Mouse (Mus musculus) midbrain, embryonic 10.5 days (tissue): Measurements from ENCODE around the gene Gosr1. TPM values are rescaled to one million over a fixed set of nuclear protein-coding genes. Genes with fewer than 3 reads are reported as not detected.
"Not testable (repeated sequence)": the region's sequence is repeated elsewhere in the genome, so short reads cannot be mapped to it uniquely, and the experiment has no call there.

Experiments
- DNase-seq: peaks from one replicate; pipeline ENCODE4 v3.0.0-alpha.2; 2017; ENCODE audit warnings: low spot score
- H3K27ac ChIP-seq: fragments of 300-500 bp; sonication (generic); replicated peaks from 2 replicates; pipeline ENCODE4 v1.5.1; 2016; ENCODE audit warnings: mild to moderate bottlenecking
- H3K27me3 ChIP-seq: fragments of 300-500 bp; sonication (generic); 2 replicates; pipeline ENCODE4 v1.6.1; 2016; ENCODE audit warnings: low read depth, mild to moderate bottlenecking; ENCODE audit not compliant: poor library complexity, severe bottlenecking
- H3K36me3 ChIP-seq: fragments of 300-500 bp; sonication (generic); 2 replicates; pipeline ENCODE4 v1.6.1; 2016; ENCODE audit warnings: mild to moderate bottlenecking, moderate library complexity
- H3K4me1 ChIP-seq: fragments of 300-500 bp; sonication (generic); 2 replicates; pipeline ENCODE4 v1.6.1; 2016
- H3K4me3 ChIP-seq: fragments of 300-500 bp; sonication (generic); 2 replicates; pipeline ENCODE4 v1.5.1; 2016; ENCODE audit warnings: mild to moderate bottlenecking, moderate library complexity
- H3K9me3 ChIP-seq: fragments of 300-500 bp; sonication (generic); replicated peaks from 2 replicates; pipeline ENCODE4 v1.6.1; 2016; ENCODE audit warnings: mild to moderate bottlenecking
- WGBS: fragments of 180-500 bp; shearing (Covaris S2); methylation state at CpG from one replicate; pipeline ENCODE4 v1.1.7; 2016; 5-methylcytosine and 5-hydroxymethylcytosine counted together
- polyA plus RNA-seq: library from polyadenylated mRNA; unstranded; fragments of >200 nt; fragmentation: Nextera tagmentation; extraction: Ambion mirVana; gene quantifications from 2 replicates; pipeline ENCODE4 v1.2.1, GENCODE M21; 2016

Gosr1 gene
- 20.6 and 25.5 TPM in 2 replicates for polyA plus RNA-seq

GRCm38 (mm10) chr11:76763053-76763740 lies at the start of gene Gosr1:
Gene Gosr1, minus strand, starts transcription at chr11:76763579.
- Histone ChIP-seq H3K27ac (peak within 1 kb of the TSS; percentile 91), H3K27me3 (no peaks in the 10 kb centered on the region), H3K4me1 (peaks cover 9% of the 10 kb centered on the region), H3K9me3 (no peaks in the 10 kb centered on the region), H3K4me3 (peak within 1 kb of the TSS; percentile 70), H3K36me3 (peaks cover 30% of the 10 kb centered on the region)
- WGBS: under 1% methylated on average over 28 of the region's 28 CpGs
- DNase-seq: peak; percentile 88

GRCm38 (mm10) chr11:76810706-76811495 lies 47.5 kb upstream of the Gosr1 start:
- DNase-seq: no peak
- 87% methylated on average over 9 of the region's 9 CpGs for WGBS
- H3K4me1 ChIP-seq: no peaks in the 10 kb centered on the region
- no peak overlapping the region for H3K4me3 ChIP-seq
- no peaks in the 10 kb centered on the region for H3K9me3 ChIP-seq
- H3K27ac ChIP-seq: no peak overlapping the region
- no peaks in the 10 kb centered on the region for H3K27me3 ChIP-seq
- H3K36me3 ChIP-seq: peaks cover 51% of the 10 kb centered on the region

- H3K9me3 ChIP-seq: no peaks in the 10 kb centered on the region
- H3K36me3 ChIP-seq: peaks cover 61% of the 10 kb centered on the region
- DNase-seq: no peak
- H3K4me3 ChIP-seq: no peak overlapping the region
- WGBS: 68% methylated on average over 3 of the region's 3 CpGs
- no peak overlapping the region for H3K27ac ChIP-seq
- H3K4me1 ChIP-seq: no peaks in the 10 kb centered on the region
- H3K27me3 ChIP-seq: no peaks in the 10 kb centered on the region
Measured at GRCm38 (mm10) chr11:76809450-76809849, 46.1 kb upstream of the Gosr1 start.

GRCm38 (mm10) chr11:76808550-76808949 lies 45.2 kb upstream of the Gosr1 start:
- Histone ChIP-seq H3K27ac (no peak overlapping the region), H3K27me3 (no peaks in the 10 kb centered on the region), H3K4me1 (no peaks in the 10 kb centered on the region), H3K4me3 (no peak overlapping the region), H3K9me3 (no peaks in the 10 kb centered on the region), H3K36me3 (peaks cover 60% of the 10 kb centered on the region)
- no peak for DNase-seq
- WGBS: 94% methylated on average over 7 of the region's 7 CpGs

GRCm38 (mm10) chr11:76807007-76807679 lies 43.8 kb upstream of the Gosr1 start:
- H3K4me1 ChIP-seq: no peaks in the 10 kb centered on the region
- no peak for DNase-seq
- H3K9me3 ChIP-seq: no peaks in the 10 kb centered on the region
- H3K27ac ChIP-seq: no peak overlapping the region
- H3K4me3 ChIP-seq: no peak overlapping the region
- 92% methylated on average over 3 of the region's 3 CpGs for WGBS
- H3K27me3 ChIP-seq: no peaks in the 10 kb centered on the region
- peaks cover 61% of the 10 kb centered on the region for H3K36me3 ChIP-seq

GRCm38 (mm10) chr11:76806026-76806425 lies 42.6 kb upstream of the Gosr1 start:
- Histone ChIP-seq H3K27ac (no peak overlapping the region), H3K4me1 (no peaks in the 10 kb centered on the region), H3K36me3 (peaks cover 60% of the 10 kb centered on the region), H3K27me3 (no peaks in the 10 kb centered on the region), H3K4me3 (no peak overlapping the region), H3K9me3 (no peaks in the 10 kb centered on the region)
- no peak for DNase-seq
- WGBS: 82% methylated on average over 4 of the region's 4 CpGs

GRCm38 (mm10) chr11:76805072-76805471 lies 41.7 kb upstream of the Gosr1 start:
- not testable (repeated sequence) for DNase-seq, H3K27ac ChIP-seq, H3K4me1 ChIP-seq, H3K27me3 ChIP-seq, H3K9me3 ChIP-seq, H3K4me3 ChIP-seq
- 95% methylated on average over 4 of the region's 4 CpGs for WGBS
- H3K36me3 ChIP-seq: peaks cover 57% of the 10 kb centered on the region

GRCm38 (mm10) chr11:76803266-76803665 lies 39.9 kb upstream of the Gosr1 start:
- DNase-seq: no peak
- H3K9me3 ChIP-seq: no peaks in the 10 kb centered on the region
- peaks cover 54% of the 10 kb centered on the region for H3K36me3 ChIP-seq
- H3K4me1 ChIP-seq: no peaks in the 10 kb centered on the region
- no peaks in the 10 kb centered on the region for H3K27me3 ChIP-seq
- no peak overlapping the region for H3K27ac ChIP-seq
- H3K4me3 ChIP-seq: no peak overlapping the region
- 83% methylated on average over 3 of the region's 3 CpGs for WGBS

- Histone ChIP-seq H3K9me3 (no peaks in the 10 kb centered on the region), H3K27me3 (no peaks in the 10 kb centered on the region), H3K4me1 (no peaks in the 10 kb centered on the region), H3K4me3 (no peak overlapping the region), H3K36me3 (peaks cover 47% of the 10 kb centered on the region), H3K27ac (no peak overlapping the region)
- 87% methylated on average over 6 of the region's 6 CpGs for WGBS
- DNase-seq: no peak
Measured at GRCm38 (mm10) chr11:76797236-76797635, 33.9 kb upstream of the Gosr1 start.

- no peaks in the 10 kb centered on the region for H3K9me3 ChIP-seq
- peaks cover 62% of the 10 kb centered on the region for H3K36me3 ChIP-seq
Measured at GRCm38 (mm10) chr11:76795326-76795725, 31.9 kb upstream of the Gosr1 start.

GRCm38 (mm10) chr11:76791331-76791730 lies 28.0 kb upstream of the Gosr1 start:
- DNase-seq: no peak
- Histone ChIP-seq H3K36me3 (peaks cover 45% of the 10 kb centered on the region), H3K27ac (no peak overlapping the region), H3K4me3 (no peak overlapping the region), H3K27me3 (no peaks in the 10 kb centered on the region), H3K9me3 (no peaks in the 10 kb centered on the region), H3K4me1 (no peaks in the 10 kb centered on the region)
- 94% methylated on average over 7 of the region's 7 CpGs for WGBS

More at GRCm38 (mm10) chr11:76795326-76795725, 31.9 kb upstream of the Gosr1 start:
- no peak for DNase-seq
- no peak overlapping the region for H3K27ac ChIP-seq
- H3K4me3 ChIP-seq: no peak overlapping the region
- no peaks in the 10 kb centered on the region for H3K27me3 ChIP-seq
- 89% methylated on average over 5 of the region's 5 CpGs for WGBS
- H3K4me1 ChIP-seq: no peaks in the 10 kb centered on the region

GRCm38 (mm10) chr11:76789252-76789651 lies 25.9 kb upstream of the Gosr1 start:
- Histone ChIP-seq H3K9me3 (no peaks in the 10 kb centered on the region), H3K4me3 (no peak overlapping the region), H3K27me3 (no peaks in the 10 kb centered on the region), H3K4me1 (no peaks in the 10 kb centered on the region), H3K36me3 (peaks cover 50% of the 10 kb centered on the region), H3K27ac (no peak overlapping the region)
- peak; percentile 38 for DNase-seq
- 97% methylated on average over 1 of the region's 1 CpGs for WGBS
